Mouse (Mus musculus): Measurements from ENCODE around the gene Pdhb. TPM values are rescaled to one million over a fixed set of nuclear protein-coding genes. Genes with fewer than 3 reads are reported as not detected.

Pdhb gene
- polyA plus RNA-seq, 1 experiment from 2014 or later, result 176 TPM

- Histone ChIP-seq H3K4me1 (no peaks in the 10 kb centered on the region), H3K27me3 (replicated peaks) (no peaks in the 10 kb centered on the region), H3K4me2 (no peak overlapping the region), H3K4me3 (replicated peaks) (no peak overlapping the region), H3K9me3 (no peaks in the 10 kb centered on the region), H3K27ac (no peak overlapping the region), H3K36me3 (no peaks in the 10 kb centered on the region), H3K9ac (no peak overlapping the region)
- 89% methylated on average over 7 of the region's 7 CpGs for WGBS
- no peak for ATAC-seq (ENCODE audit: insufficient read depth, low FRiP score, low read depth)
Measured at GRCm38 (mm10) chr14:8123141-8123540, 49.7 kb downstream of the Pdhb start.

GRCm38 (mm10) chr14:8119904-8120303 lies 52.9 kb downstream of the Pdhb start:
- Histone ChIP-seq H3K36me3 (no peaks in the 10 kb centered on the region), H3K27ac (no peak overlapping the region), H3K9ac (no peak overlapping the region), H3K4me3 (replicated peaks) (no peak overlapping the region), H3K27me3 (replicated peaks) (no peaks in the 10 kb centered on the region), H3K4me2 (no peak overlapping the region), H3K9me3 (no peaks in the 10 kb centered on the region), H3K4me1 (no peaks in the 10 kb centered on the region)
- WGBS, result 82% methylated on average over 3 of the region's 3 CpGs
- no peak for ATAC-seq (ENCODE audit: insufficient read depth, low FRiP score, low read depth)

- ATAC-seq (ENCODE audit: insufficient read depth, low FRiP score, low read depth), result no peak
- H3K27me3 ChIP-seq (replicated peaks), result no peaks in the 10 kb centered on the region
- H3K9ac ChIP-seq, result no peak overlapping the region
- H3K4me2 ChIP-seq, result no peak overlapping the region
- WGBS, result 81% methylated on average over 5 of the region's 5 CpGs
- no peaks in the 10 kb centered on the region for H3K9me3 ChIP-seq
- no peak overlapping the region for H3K4me3 ChIP-seq (replicated peaks)
- no peaks in the 10 kb centered on the region for H3K4me1 ChIP-seq
- no peaks in the 10 kb centered on the region for H3K36me3 ChIP-seq
- no peak overlapping the region for H3K27ac ChIP-seq
Measured at GRCm38 (mm10) chr14:8119454-8119853, 53.4 kb downstream of the Pdhb start.

DNA sequence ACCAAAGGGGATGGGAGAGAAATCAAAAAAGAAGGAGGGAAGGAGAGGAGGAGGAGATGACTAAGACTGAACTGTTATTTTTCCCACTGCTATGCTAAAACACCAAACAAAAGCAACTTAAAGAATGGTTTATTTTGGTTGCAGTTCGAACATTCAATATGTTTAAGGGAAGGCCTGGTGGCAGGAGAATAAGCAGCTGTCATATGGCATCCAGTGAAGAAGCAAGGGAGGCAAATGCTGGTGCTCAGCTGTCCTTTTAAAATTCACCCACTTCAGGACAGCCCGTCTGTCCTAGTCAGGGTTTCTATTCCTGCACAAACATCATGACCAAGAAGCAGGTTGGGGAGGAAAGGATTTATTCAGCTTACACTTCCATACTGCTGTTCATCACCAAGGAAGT lies 55.5 kb downstream of the Pdhb start:
- Histone ChIP-seq H3K27me3 (replicated peaks) (no peaks in the 10 kb centered on the region), H3K4me2 (no peak overlapping the region), H3K27ac (no peak overlapping the region), H3K4me3 (replicated peaks) (no peak overlapping the region), H3K4me1 (no peaks in the 10 kb centered on the region), H3K36me3 (no peaks in the 10 kb centered on the region), H3K9me3 (no peaks in the 10 kb centered on the region), H3K9ac (no peak overlapping the region)
- WGBS, result 74% methylated on average over 2 of the region's 2 CpGs
- ATAC-seq (ENCODE audit: insufficient read depth, low FRiP score, low read depth), result no peak

Other genes with a start within 250 kb of the Pdhb start
- 0.21 TPM in 1 of 2 replicates, not detected in the other for gene Gm45521, start 215.7 kb downstream of the Pdhb start, polyA plus RNA-seq (2015; fragmentation: Nextera tagmentation; extraction: Ambion mirVana)
- 0.94 and 0.99 TPM in 2 replicates for gene Dnase1l3, start 178.5 kb downstream of the Pdhb start, polyA plus RNA-seq (2015; fragmentation: Nextera tagmentation; extraction: Ambion mirVana)
- 18.9 and 21.2 TPM in 2 replicates for gene Abhd6, start 170.1 kb downstream of the Pdhb start, polyA plus RNA-seq (2015; fragmentation: Nextera tagmentation; extraction: Ambion mirVana)
- 48.8 and 52.3 TPM in 2 replicates for gene Rpp14, start 92.7 kb downstream of the Pdhb start, polyA plus RNA-seq (2015; fragmentation: Nextera tagmentation; extraction: Ambion mirVana)
- gene Pxk, start 74.8 kb downstream of the Pdhb start, polyA plus RNA-seq (2015; fragmentation: Nextera tagmentation; extraction: Ambion mirVana), result 39.0 and 39.6 TPM in 2 replicates
- gene Kctd6, start 41.1 kb upstream of the Pdhb start, polyA plus RNA-seq (2015; fragmentation: Nextera tagmentation; extraction: Ambion mirVana), result 12.9 and 14.2 TPM in 2 replicates
- 2.1 and 3.1 TPM in 2 replicates for gene Acox2, start 86.3 kb upstream of the Pdhb start, polyA plus RNA-seq (2015; fragmentation: Nextera tagmentation; extraction: Ambion mirVana)
- gene Fam107a, start 145.0 kb upstream of the Pdhb start, polyA plus RNA-seq (2015; fragmentation: Nextera tagmentation; extraction: Ambion mirVana), result 0.22 and 0.23 TPM in 2 replicates
- 14.5 and 17.8 TPM in 2 replicates for gene Oit1, start 205.7 kb upstream of the Pdhb start, polyA plus RNA-seq (2015; fragmentation: Nextera tagmentation; extraction: Ambion mirVana)

All from stomach, embryonic 15.5 days (tissue).